Mouse (Mus musculus) liver, adult 2 months (tissue): ENCODE data around the gene Hmga1b.
A peak's percentile ranks its signal among the peaks of the same experiment; 100 is the strongest.

Experiments used
- CTCF ChIP-seq: fragments of 200-500 bp; IDR thresholded peaks from 2 replicates; pipeline ENCODE4 v1.5.1; 2011; ENCODE audit warnings: low read depth, low read length, control low read depth
- POLR2A ChIP-seq: fragments of 200-500 bp; IDR thresholded peaks from 2 replicates; pipeline ENCODE4 v1.6.1; 2011; ENCODE audit warnings: low read length, control low read depth; ENCODE audit not compliant: insufficient read depth; ENCODE audit errors: extremely low read depth

GRCm38 (mm10) chr11:120749430-120749829 is 13.2 kb upstream of the Hmga1b start:
- TF ChIP-seq POLR2A (no peak), CTCF (peak; percentile 79)
